Mouse (Mus musculus): ENCODE measurements around the gene Zfp541. TPM values are rescaled to one million over a fixed set of nuclear protein-coding genes. Genes with fewer than 3 reads are reported as not detected.

Gene Zfp541
- polyA plus RNA-seq, 1 experiment from 2014 or later, result 0.17 TPM

DNA sequence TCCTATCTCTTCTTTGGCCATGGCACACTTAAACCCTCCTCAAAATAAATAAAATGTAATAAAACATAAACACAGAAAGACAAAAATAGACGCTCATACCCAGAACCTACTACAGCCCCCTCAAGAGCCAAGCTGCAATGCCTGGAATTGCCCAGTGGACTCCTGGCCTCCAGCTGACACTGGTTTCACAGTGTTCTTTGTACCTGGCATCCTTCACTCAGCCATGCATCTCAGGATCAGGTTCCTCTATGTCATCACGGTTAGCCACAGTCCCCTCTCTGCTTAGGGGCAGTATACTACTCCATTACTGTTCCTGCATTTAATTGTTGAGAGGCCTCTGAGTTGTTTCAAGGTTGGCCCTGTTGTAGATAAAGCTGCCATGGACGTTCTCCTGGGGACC, 71.3 kb downstream of the Zfp541 start:
- no peak for ATAC-seq (ENCODE audit: low FRiP score)
- H3K9me3 ChIP-seq (replicated peaks), result no peaks in the 10 kb centered on the region
- H3K4me3 ChIP-seq (replicated peaks), result no peak overlapping the region
- H3K4me2 ChIP-seq, result no peak overlapping the region
- peaks cover 68% of the 10 kb centered on the region for H3K4me1 ChIP-seq
- WGBS, result 57% methylated on average over 3 of the region's 3 CpGs
- no peaks in the 10 kb centered on the region for H3K36me3 ChIP-seq
- H3K27me3 ChIP-seq (replicated peaks), result no peaks in the 10 kb centered on the region
- no peak overlapping the region for H3K27ac ChIP-seq (replicated peaks)
- no peak overlapping the region for H3K9ac ChIP-seq (replicated peaks)

DNA sequence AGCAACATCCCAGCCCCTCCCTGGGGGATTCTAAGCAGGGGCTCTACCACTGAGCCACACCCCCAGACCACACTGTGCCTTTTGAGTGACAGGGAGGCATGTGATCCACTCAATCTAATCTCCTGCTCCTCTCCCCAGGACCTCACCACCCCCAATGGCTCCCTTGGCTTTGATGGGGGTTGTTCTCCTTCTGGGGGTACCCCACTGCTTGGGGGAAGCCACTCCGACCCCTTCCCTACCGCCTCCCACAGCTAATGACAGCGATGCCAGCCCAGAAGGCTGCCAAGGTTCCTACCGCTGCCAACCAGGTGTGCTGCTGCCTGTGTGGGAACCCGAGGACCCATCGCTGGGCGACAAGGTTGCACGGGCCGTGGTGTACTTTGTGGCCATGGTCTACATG, 72.1 kb downstream of the Zfp541 start:
- Histone ChIP-seq H3K9me3 (replicated peaks) (no peaks in the 10 kb centered on the region), H3K4me2 (0 out of 2 replicates have a peak overlapping the region, but pooled peaks have one; percentile 3), H3K27me3 (replicated peaks) (no peaks in the 10 kb centered on the region), H3K4me3 (replicated peaks) (no peak overlapping the region), H3K36me3 (no peaks in the 10 kb centered on the region), H3K9ac (replicated peaks) (no peak overlapping the region), H3K27ac (replicated peaks) (peak overlapping the region; percentile 30; the same call in 1 of the 2 replicates), H3K4me1 (peaks cover 65% of the 10 kb centered on the region)
- 82% methylated on average over 9 of the region's 9 CpGs for WGBS
- no peak for ATAC-seq (ENCODE audit: low FRiP score)

DNA sequence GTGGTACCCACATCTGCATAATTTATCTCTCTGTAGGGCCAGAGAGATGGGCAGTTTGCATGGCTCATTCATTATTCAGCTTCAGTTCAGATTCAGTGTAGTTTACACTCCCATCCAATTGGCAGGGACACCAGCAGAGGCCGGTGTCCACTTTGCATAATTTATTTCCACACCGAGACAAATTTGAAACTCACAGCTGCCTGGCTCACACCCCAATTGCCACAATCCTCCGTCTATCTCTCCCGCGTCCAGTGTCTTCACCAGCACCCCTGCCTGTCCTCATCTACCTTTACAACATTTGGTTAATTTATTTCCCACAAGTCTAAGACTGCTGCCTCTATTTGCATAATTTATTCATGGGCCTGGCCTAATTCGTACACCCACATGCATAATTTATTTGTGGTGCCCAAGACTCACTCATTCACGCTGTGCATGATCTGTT, 73.4 kb downstream of the Zfp541 start:
- peak; percentile 4; the same call in 1 of the 2 replicates for ATAC-seq (ENCODE audit: low FRiP score)
- WGBS, result 17% methylated on average over 7 of the region's 7 CpGs
- Histone ChIP-seq H3K9me3 (replicated peaks) (no peaks in the 10 kb centered on the region), H3K27ac (replicated peaks) (peak overlapping the region; percentile 30; the same call in 1 of the 2 replicates), H3K36me3 (no peaks in the 10 kb centered on the region), H3K4me1 (peaks cover 56% of the 10 kb centered on the region), H3K4me3 (replicated peaks) (no peak overlapping the region), H3K9ac (replicated peaks) (no peak overlapping the region), H3K4me2 (peak overlapping the region; percentile 22), H3K27me3 (replicated peaks) (no peaks in the 10 kb centered on the region)

Other genes with a start within 250 kb of the Zfp541 start
- not detected in 2 replicates for gene Obox6, start 222.1 kb upstream of the Zfp541 start, polyA plus RNA-seq (2015; fragmentation: Nextera tagmentation; extraction: Ambion mirVana)
- not detected in 2 replicates for gene Crx, start 181.8 kb upstream of the Zfp541 start, polyA plus RNA-seq (2015; fragmentation: Nextera tagmentation; extraction: Ambion mirVana)
- not detected in 2 replicates for gene Crxos, start 179.2 kb upstream of the Zfp541 start, polyA plus RNA-seq (2015; fragmentation: Nextera tagmentation; extraction: Ambion mirVana)
- 1,268 and 1,471 TPM in 2 replicates for gene Selenow, start 139.4 kb upstream of the Zfp541 start, polyA plus RNA-seq (2015; fragmentation: Nextera tagmentation; extraction: Ambion mirVana)
- gene Nop53, start 115.7 kb upstream of the Zfp541 start, polyA plus RNA-seq (2015; fragmentation: Nextera tagmentation; extraction: Ambion mirVana), result 108 and 127 TPM in 2 replicates
- gene Ehd2, start 94.2 kb upstream of the Zfp541 start, polyA plus RNA-seq (2015; fragmentation: Nextera tagmentation; extraction: Ambion mirVana), result 9.2 and 14.8 TPM in 2 replicates
- 6.6 and 7.3 TPM in 2 replicates for gene Bicra, start 13.9 kb upstream of the Zfp541 start, polyA plus RNA-seq (2015; fragmentation: Nextera tagmentation; extraction: Ambion mirVana)
- gene Napa, start 36.6 kb downstream of the Zfp541 start, polyA plus RNA-seq (2015; fragmentation: Nextera tagmentation; extraction: Ambion mirVana), result 236 and 238 TPM in 2 replicates
- gene Kptn, start 58.1 kb downstream of the Zfp541 start, polyA plus RNA-seq (2015; fragmentation: Nextera tagmentation; extraction: Ambion mirVana), result 45.8 and 48.1 TPM in 2 replicates
- gene Slc8a2, start 68.0 kb downstream of the Zfp541 start, polyA plus RNA-seq (2015; fragmentation: Nextera tagmentation; extraction: Ambion mirVana), result 1.2 and 1.4 TPM in 2 replicates
- 104 and 126 TPM in 2 replicates for gene Meis3, start 113.3 kb downstream of the Zfp541 start, polyA plus RNA-seq (2015; fragmentation: Nextera tagmentation; extraction: Ambion mirVana)
- 12.2 and 13.2 TPM in 2 replicates for gene Dhx34, start 160.2 kb downstream of the Zfp541 start, polyA plus RNA-seq (2015; fragmentation: Nextera tagmentation; extraction: Ambion mirVana)
- gene C5ar2, start 182.3 kb downstream of the Zfp541 start, polyA plus RNA-seq (2015; fragmentation: Nextera tagmentation; extraction: Ambion mirVana), result 0.10 and 0.22 TPM in 2 replicates
- gene C5ar1, start 197.7 kb downstream of the Zfp541 start, polyA plus RNA-seq (2015; fragmentation: Nextera tagmentation; extraction: Ambion mirVana), result 1.7 and 2.7 TPM in 2 replicates
- 56.4 and 66.4 TPM in 2 replicates for gene Inafm1, start 211.8 kb downstream of the Zfp541 start, polyA plus RNA-seq (2015; fragmentation: Nextera tagmentation; extraction: Ambion mirVana)
- 23.3 and 24.5 TPM in 2 replicates for gene Ccdc9, start 225.0 kb downstream of the Zfp541 start, polyA plus RNA-seq (2015; fragmentation: Nextera tagmentation; extraction: Ambion mirVana)
- gene Bbc3, start 246.6 kb downstream of the Zfp541 start, polyA plus RNA-seq (2015; fragmentation: Nextera tagmentation; extraction: Ambion mirVana), result 25.4 and 27.5 TPM in 2 replicates